Mouse (Mus musculus) CD4-positive, CD25-positive, alpha-beta regulatory T cell, adult 2 months (primary cell): ENCODE data around the gene Adamtsl2.
A peak's percentile ranks its signal among the peaks of the same experiment; 100 is the strongest.

Source experiments
- DNase-seq: peaks from one replicate; pipeline ENCODE4 v3.0.0-alpha.2; 2012; ENCODE audit warnings: low read depth, low spot score

Gene Adamtsl2

DNA sequence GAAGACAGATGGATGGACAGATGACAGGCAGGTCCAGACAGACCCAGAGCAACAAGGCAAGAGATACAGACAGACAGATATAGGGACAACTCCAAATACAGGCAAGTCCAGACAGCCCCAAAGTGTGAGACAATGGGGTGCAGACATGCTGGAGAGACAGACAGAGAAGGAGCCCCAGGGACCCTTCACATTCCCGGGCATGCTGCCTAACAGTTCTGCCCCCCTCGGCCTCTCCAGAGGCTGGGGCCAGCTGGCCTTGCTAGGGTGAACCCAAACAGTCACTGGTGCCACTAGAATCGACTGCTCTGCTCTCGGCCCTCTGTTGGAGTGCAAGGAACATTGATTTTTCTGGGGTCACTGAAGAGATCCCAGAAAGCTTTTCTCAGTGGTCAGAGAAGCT, 39.3 kb downstream of the Adamtsl2 start:
- no peak for DNase-seq

- DNase-seq, result no peak
Observed at GRCm38 (mm10) chr2:27119766-27120165, 40.6 kb downstream of the Adamtsl2 start.

GRCm38 (mm10) chr2:27120241-27120641, 41.1 kb downstream of the Adamtsl2 start:
- DNase-seq, result no peak

DNA sequence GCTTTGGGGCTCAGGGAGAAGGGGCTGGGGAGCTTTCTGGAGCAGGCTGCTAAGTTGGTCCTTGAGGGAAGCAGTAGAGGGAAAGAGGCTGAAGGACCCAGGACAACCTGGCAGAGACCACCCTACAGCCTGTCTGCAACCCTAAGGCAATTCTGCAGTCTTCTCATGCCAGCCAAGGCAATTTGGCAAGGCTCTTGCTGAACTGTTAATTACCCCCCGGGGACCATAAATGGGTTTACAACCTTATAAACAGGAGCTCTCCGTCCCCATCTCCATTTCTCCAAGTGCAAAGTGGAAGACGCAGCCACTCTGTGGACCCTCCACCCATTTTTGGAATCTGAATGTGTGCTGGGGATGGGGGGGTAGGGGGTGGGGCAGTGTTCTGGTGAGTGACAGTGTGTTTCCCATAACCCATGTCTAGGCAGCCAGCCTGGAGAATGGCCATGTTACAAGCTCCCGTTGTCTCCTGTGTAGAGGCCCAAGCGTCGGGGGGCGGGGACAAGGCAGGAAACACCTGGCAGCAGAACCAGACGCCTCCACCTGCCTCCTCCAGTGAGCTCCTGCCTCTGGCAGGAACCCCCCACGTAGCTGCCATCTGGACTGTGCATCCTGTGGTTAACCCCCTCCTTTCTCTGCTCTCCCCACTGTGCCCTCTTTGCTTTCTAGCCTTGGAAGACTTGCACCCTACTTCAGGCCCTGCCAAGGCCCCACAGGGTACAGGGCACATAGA, 42.6 kb downstream of the Adamtsl2 start:
- peak; percentile 83 for DNase-seq

- peak; percentile 13 for DNase-seq
Observed at GRCm38 (mm10) chr2:27122578-27122977, 43.4 kb downstream of the Adamtsl2 start.

- no peak for DNase-seq
Observed at GRCm38 (mm10) chr2:27123121-27123520, 43.9 kb downstream of the Adamtsl2 start.

- peak; percentile 87 for DNase-seq
Observed at GRCm38 (mm10) chr2:27125979-27126378, 46.8 kb downstream of the Adamtsl2 start.

DNA sequence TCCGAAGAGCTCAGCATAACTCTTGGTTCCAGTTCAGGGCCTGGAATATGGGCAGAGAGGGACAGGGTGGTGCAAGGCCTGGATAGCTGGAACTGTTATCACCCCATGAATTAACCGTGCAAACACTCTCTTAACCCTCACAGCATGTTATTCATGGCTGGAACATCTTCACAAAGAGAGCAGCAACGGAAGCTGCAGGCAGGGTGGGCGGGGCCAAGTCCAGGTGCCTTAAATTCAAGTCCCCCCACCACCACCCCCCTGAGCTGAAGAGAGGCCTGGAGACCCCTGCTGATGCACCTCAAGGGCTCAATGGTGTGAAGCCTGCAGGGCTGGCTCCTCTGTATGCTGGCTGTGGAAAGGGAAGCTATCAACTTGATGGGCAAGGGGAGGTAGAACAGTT, 47.3 kb downstream of the Adamtsl2 start:
- DNase-seq, result peak; percentile 31

GRCm38 (mm10) chr2:27128990-27129389, 49.8 kb downstream of the Adamtsl2 start:
- no peak for DNase-seq

DNA sequence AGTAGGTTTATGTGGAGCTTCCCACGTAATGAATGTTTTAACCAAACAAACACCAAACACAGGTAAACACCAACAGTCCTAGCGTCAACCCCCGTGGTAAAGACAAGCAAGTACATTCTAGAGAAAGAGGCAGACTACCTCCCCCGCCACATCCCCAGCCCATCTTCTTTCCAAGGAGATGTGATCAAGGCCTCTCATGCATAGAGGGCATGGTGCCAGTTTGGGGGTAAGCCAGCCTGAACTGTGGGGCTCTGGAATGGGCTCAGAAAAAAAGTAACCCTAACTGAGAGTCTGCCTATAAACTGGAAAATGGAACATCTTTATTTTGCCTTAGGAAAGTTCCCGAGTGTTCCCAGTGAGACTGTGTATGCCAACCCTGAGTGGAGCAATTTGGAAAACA, 56.8 kb downstream of the Adamtsl2 start:
- DNase-seq, result no peak

DNA sequence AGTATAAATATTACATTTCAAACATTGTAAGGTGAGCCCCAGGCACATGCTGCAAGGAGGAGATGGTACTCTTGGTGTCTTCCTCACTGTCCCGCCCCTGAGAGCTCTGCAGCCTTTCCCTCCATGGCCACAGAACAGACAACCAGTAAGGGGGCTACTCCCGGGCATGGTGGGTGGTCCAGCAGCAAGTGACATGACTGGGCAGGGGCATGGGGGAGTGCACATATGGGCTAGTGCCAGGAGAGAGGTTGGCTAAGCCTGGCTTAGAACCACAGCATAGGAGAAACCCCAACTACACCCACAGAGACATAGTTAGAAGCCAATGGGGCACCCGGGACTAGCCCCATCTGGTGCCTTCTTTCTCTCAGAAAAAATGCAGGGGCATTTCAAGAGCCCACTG, 57.2 kb downstream of the Adamtsl2 start:
- DNase-seq, result no peak

DNA sequence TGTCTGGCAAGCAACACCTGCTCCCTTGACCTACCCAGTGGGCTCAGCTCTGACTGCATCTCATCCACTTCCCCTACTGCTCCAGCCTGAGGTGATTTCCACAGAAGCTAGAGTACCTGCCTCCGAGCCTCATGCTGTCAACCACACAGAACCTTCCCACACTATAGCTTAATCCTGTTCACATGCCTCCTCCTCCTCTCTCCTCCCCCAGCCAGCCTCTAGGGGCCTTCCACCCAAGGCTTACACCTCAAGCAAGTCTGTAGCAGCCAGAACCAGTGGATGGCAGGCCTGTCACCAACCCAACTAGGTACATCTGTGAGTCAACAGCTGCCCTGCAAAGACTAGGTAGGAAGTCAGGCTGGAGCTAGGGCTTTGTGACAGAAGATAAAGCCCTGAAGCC, 57.6 kb downstream of the Adamtsl2 start:
- DNase-seq, result no peak

DNA sequence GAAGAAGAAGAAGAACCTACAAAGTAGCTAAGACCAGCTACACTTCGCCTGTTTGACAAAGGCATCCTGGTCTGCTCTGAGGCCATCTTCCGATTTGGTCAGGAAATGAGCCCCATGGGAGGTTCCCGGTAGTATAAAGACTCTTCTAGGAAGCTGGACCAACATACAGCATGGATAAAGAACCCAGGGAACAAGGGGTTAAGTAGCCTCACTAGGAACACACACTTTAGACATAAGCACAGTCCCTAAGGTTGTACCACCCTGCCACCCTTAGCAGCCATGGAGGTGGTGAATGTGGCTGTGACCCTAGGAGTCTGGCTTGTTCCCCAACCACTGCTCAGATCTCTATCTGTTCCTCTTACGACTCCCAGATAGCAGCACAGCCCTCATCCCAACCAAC, 59.2 kb downstream of the Adamtsl2 start:
- DNase-seq, result no peak

- peak; percentile 70 for DNase-seq
Observed at GRCm38 (mm10) chr2:27141950-27142693, 62.9 kb downstream of the Adamtsl2 start, which contains the start of gene Fam163b. Gene Fam163b, minus strand, starts transcription at chr2:27142491.

GRCm38 (mm10) chr2:27144957-27145356, 65.8 kb downstream of the Adamtsl2 start:
- DNase-seq, result no peak

DNA sequence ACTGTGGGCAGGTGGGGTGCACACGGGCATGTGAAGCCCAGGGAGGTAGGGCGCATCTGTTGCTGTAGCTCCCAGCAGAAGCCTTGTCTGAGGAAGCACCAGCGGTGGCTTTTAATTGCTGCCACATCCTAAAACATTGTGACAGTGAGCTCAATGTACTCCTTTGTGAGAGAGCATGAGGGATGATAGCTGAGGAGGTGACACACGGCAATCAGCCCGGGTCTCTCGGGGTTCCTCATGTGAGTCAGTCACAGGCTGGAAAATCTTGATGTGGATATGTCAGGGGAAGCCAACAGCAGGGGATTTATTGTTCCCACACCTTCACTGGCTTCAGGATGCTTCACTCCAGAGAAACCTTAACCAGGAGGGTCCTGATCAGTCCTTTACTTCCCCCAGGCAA, 67.7 kb downstream of the Adamtsl2 start:
- no peak for DNase-seq

- DNase-seq, result no peak
Observed at GRCm38 (mm10) chr2:27149457-27149856, 70.3 kb downstream of the Adamtsl2 start.

DNA sequence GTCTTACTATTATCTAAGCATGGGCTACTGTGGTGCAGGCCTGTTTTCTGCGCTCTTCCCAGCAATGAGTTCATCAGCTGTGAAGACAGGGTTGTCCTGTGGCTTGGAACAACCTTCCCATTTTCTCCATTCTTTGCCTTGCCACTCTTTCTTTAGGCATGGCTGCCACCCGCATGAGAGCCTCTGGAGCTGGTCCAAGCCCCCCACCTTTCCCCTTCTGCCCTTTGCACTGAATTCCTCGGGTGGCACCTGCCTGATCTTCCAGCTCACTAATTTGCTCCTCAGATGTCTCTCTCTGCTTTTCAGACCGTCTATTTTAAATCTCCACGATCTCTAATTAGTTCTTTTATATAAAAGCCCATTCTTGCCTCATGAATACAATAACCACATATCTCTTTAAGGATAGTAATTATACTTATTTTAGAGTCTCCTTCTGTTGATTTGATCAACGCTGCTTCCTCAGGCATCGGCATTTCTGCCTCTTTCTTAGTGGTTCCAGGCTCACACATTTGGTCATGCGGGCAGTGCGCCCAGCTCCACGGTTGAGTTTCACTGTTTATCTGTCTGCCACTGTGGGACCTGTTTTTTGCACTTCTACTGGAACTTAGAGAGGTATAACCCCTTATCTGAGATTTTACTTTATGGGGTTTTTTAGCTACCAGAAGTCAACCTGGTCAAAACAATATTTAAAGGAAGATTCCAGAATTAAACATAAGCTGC, 75.4 kb downstream of the Adamtsl2 start:
- DNase-seq, result no peak

DNA sequence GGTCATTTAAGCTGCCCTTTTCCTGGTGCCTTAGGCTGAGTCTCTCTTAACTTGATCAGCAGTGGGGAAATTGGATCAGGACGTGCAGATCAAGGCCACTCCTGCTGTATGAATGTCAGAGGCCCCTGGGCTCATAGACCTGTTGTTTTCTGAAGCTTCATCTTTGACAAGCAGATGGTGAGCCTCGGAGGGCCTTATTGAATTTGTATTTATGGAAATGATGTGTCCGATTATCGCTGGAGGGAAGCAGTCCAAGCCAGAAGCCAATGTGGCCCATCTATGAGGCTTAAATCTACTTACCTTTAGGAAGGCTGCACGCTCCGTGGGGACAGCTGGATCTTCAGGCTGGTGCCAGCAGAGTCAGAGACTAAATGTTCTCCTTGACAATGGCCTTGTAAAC, 77.4 kb downstream of the Adamtsl2 start:
- no peak for DNase-seq
